Mouse (Mus musculus) hindbrain, postnatal 0 days (tissue): Measurements from ENCODE around the gene Mfsd13b. TPM values are rescaled to one million over a fixed set of nuclear protein-coding genes. Genes with fewer than 3 reads are reported as not detected.

ENCODE experiments used
- ATAC-seq: fragments of 200-750 bp; cut with Nextera tagmentation; 2 replicates; pipeline ENCODE4 v1.8.0; 2017; ENCODE audit warnings: mild to moderate bottlenecking, moderate TSS enrichment, moderate library complexity
- DNase-seq: peaks from one replicate; pipeline ENCODE4 v3.0.0-alpha.2; 2015; ENCODE audit warnings: low spot score
- H3K27ac ChIP-seq: fragments of 300-500 bp; sonication (generic); 2 replicates; pipeline ENCODE4 v1.5.1; 2014; ENCODE audit warnings: mild to moderate bottlenecking
- H3K27me3 ChIP-seq: fragments of 300-500 bp; sonication (generic); 2 replicates; pipeline ENCODE4 v1.6.1; 2014; ENCODE audit warnings: low read length, mixed read lengths; ENCODE audit not compliant: insufficient read depth
- H3K36me3 ChIP-seq: fragments of 300-500 bp; sonication (generic); 2 replicates; pipeline ENCODE4 v1.6.1; 2014; ENCODE audit warnings: low read length, mixed read lengths; ENCODE audit not compliant: insufficient read depth
- H3K4me1 ChIP-seq: fragments of 300-500 bp; sonication (generic); 2 replicates; pipeline ENCODE4 v1.6.1; 2014; ENCODE audit warnings: antibody characterized with exemption, low read length, mixed read lengths; ENCODE audit not compliant: insufficient read depth
- H3K4me2 ChIP-seq: fragments of 300-500 bp; sonication (generic); 2 replicates; pipeline ENCODE4 v1.6.1; 2014; ENCODE audit warnings: low read depth, mild to moderate bottlenecking, low read length, moderate library complexity, mixed read lengths
- H3K4me3 ChIP-seq: fragments of 300-500 bp; sonication (generic); 2 replicates; pipeline ENCODE4 v1.5.1; 2014; ENCODE audit warnings: low read length
- H3K9ac ChIP-seq: fragments of 300-500 bp; sonication (generic); replicated peaks from 2 replicates; pipeline ENCODE4 v1.6.1; 2014; ENCODE audit warnings: mild to moderate bottlenecking, low read length, moderate library complexity, mixed read lengths
- H3K9me3 ChIP-seq: fragments of 300-500 bp; sonication (generic); 2 replicates; pipeline ENCODE4 v1.6.1; 2016; ENCODE audit warnings: low read length, mixed read lengths
- CTCF ChIP-seq: IDR thresholded peaks from 2 replicates; pipeline ENCODE4 v1.5.1; 2016; ENCODE audit warnings: antibody characterized with exemption, control low read depth, low read depth
- WGBS: fragments of 180-500 bp; shearing (Covaris S2); extraction: QIAGEN DNeasy Blood & Tissue Kit; methylation state at CpG from one replicate; pipeline ENCODE4 v1.1.7; 2014; 5-methylcytosine and 5-hydroxymethylcytosine counted together
- polyA plus RNA-seq: library from polyadenylated mRNA; unstranded; fragments of >200 nt; fragmentation: Nextera tagmentation; extraction: Ambion mirVana; gene quantifications from 2 replicates; pipeline ENCODE4 v1.2.1, GENCODE M21; 2015
- total RNA-seq: library from RNA; depleted of rRNA; stranded (reverse); fragments of >200 nt; gene quantifications from 2 replicates; pipeline ENCODE4 v1.2.3, GENCODE M21; 2014; rRNA removed

Mfsd13b gene
- total and polyA plus RNA-seq, 2 experiments from 2014 or later = 0.21 to 1.3 TPM

GRCm38 (mm10) chr7:121053071-121053470, 70.8 kb downstream of the Mfsd13b start:
- peaks cover 13% of the 10 kb centered on the region for H3K36me3 ChIP-seq
- no peak overlapping the region for H3K4me3 ChIP-seq
- WGBS = 75% methylated on average over 4 of the region's 4 CpGs
- no peak for TF ChIP-seq CTCF
- no peak for DNase-seq
- no peaks in the 10 kb centered on the region for H3K27me3 ChIP-seq
- H3K4me1 ChIP-seq = no peaks in the 10 kb centered on the region
- H3K27ac ChIP-seq = no peak overlapping the region
- H3K4me2 ChIP-seq = no peak overlapping the region
- ATAC-seq = no peak
- no peak overlapping the region for H3K9ac ChIP-seq
- H3K9me3 ChIP-seq = no peaks in the 10 kb centered on the region

GRCm38 (mm10) chr7:121059477-121060218, 77.3 kb downstream of the Mfsd13b start:
- no peak for ATAC-seq
- no peak for TF ChIP-seq CTCF
- 50% methylated on average over 6 of the region's 6 CpGs for WGBS
- Histone ChIP-seq H3K4me2 (no peak overlapping the region), H3K27me3 (no peaks in the 10 kb centered on the region), H3K9ac (no peak overlapping the region), H3K4me3 (no peak overlapping the region), H3K4me1 (no peaks in the 10 kb centered on the region), H3K27ac (no peak overlapping the region), H3K9me3 (no peaks in the 10 kb centered on the region), H3K36me3 (peaks cover 15% of the 10 kb centered on the region)
- DNase-seq = no peak

GRCm38 (mm10) chr7:121064309-121064708, 82.0 kb downstream of the Mfsd13b start:
- DNase-seq (peak; percentile 68), ATAC-seq (peak; percentile 56; the same call in 1 of the 2 replicates)
- TF ChIP-seq CTCF = peak; percentile 76
- Histone ChIP-seq H3K4me3 (no peak overlapping the region), H3K27ac (no peak overlapping the region), H3K4me1 (no peaks in the 10 kb centered on the region), H3K4me2 (no peak overlapping the region), H3K27me3 (no peaks in the 10 kb centered on the region), H3K9me3 (no peaks in the 10 kb centered on the region), H3K9ac (no peak overlapping the region), H3K36me3 (peaks cover 9% of the 10 kb centered on the region; the same call in 1 of the 2 replicates)
- 52% methylated on average over 4 of the region's 4 CpGs for WGBS

Other genes starting within 250 kb of the Mfsd13b start
- 2.4 and 2.6 TPM in 2 replicates for gene Vwa3a, start 243.2 kb upstream of the Mfsd13b start, total RNA-seq
- 1.6 and 1.8 TPM in 2 replicates for gene Vwa3a, start 243.2 kb upstream of the Mfsd13b start, polyA plus RNA-seq
- 0.58 TPM in 1 of 2 replicates, not detected in the other for gene Gm5737, start 170.1 kb upstream of the Mfsd13b start, total RNA-seq
- gene Gm5737, start 170.1 kb upstream of the Mfsd13b start, polyA plus RNA-seq = 0.11 and 0.14 TPM in 2 replicates
- 30.7 and 44.6 TPM in 2 replicates for gene Eef2k, start 139.7 kb upstream of the Mfsd13b start, total RNA-seq
- gene Eef2k, start 139.7 kb upstream of the Mfsd13b start, polyA plus RNA-seq = 31.5 and 32.1 TPM in 2 replicates
- gene Polr3e, start 64.8 kb upstream of the Mfsd13b start, total RNA-seq = 21.1 and 25.2 TPM in 2 replicates
- 17.1 and 20.0 TPM in 2 replicates for gene Polr3e, start 64.8 kb upstream of the Mfsd13b start, polyA plus RNA-seq
- gene Cdr2, start 197 bp upstream of the Mfsd13b start, total RNA-seq = 23.9 and 24.6 TPM in 2 replicates
- 9.2 and 11.2 TPM in 2 replicates for gene Cdr2, start 197 bp upstream of the Mfsd13b start, polyA plus RNA-seq
- gene Mettl9, start 51.9 kb downstream of the Mfsd13b start, total RNA-seq = 53.4 and 62.1 TPM in 2 replicates
- 153 and 155 TPM in 2 replicates for gene Mettl9, start 51.9 kb downstream of the Mfsd13b start, polyA plus RNA-seq
- gene Igsf6, start 92.1 kb downstream of the Mfsd13b start, total RNA-seq = 0.11 TPM in 1 of 2 replicates, not detected in the other
- 0.86 and 0.88 TPM in 2 replicates for gene Igsf6, start 92.1 kb downstream of the Mfsd13b start, polyA plus RNA-seq
- gene Otoa, start 99.1 kb downstream of the Mfsd13b start, total RNA-seq = 0.73 and 1.0 TPM in 2 replicates
- 0.11 and 0.24 TPM in 2 replicates for gene Otoa, start 99.1 kb downstream of the Mfsd13b start, polyA plus RNA-seq